Mouse (Mus musculus) spleen, adult 2 months (tissue): ENCODE data around the gene Ngly1. TPM values are rescaled to one million over a fixed set of nuclear protein-coding genes. Genes with fewer than 3 reads are reported as not detected.

Experiments used
- DNase-seq, 2 experiments: peaks; one replicate each; pipeline versions ENCODE4 v3.0.0 to v3.0.0-alpha.2; 2012 to 2021; ENCODE audit warnings: low spot score in 2 of 2, low read depth in 1 of 2
- H3K27ac ChIP-seq: fragments of 200-500 bp; 2 replicates; pipeline ENCODE4 v1.5.1; 2012; ENCODE audit warnings: low read length, inconsistent platforms; ENCODE audit not compliant: insufficient read depth
- H3K27me3 ChIP-seq: fragments of 200-500 bp; 2 replicates; pipeline ENCODE4 v1.6.1; 2012; ENCODE audit warnings: mild to moderate bottlenecking, moderate library complexity, low read length, inconsistent platforms; ENCODE audit not compliant: control insufficient read depth, insufficient read depth
- H3K36me3 ChIP-seq: fragments of 200-500 bp; 2 replicates; pipeline ENCODE4 v1.6.1; 2012; ENCODE audit warnings: mild to moderate bottlenecking, low read length, inconsistent platforms; ENCODE audit not compliant: control insufficient read depth, insufficient read depth
- H3K4me1 ChIP-seq: fragments of 200-500 bp; 2 replicates; pipeline ENCODE4 v1.6.1; 2011; ENCODE audit warnings: inconsistent platforms; ENCODE audit not compliant: control insufficient read depth, insufficient read depth, insufficient read length
- H3K4me3 ChIP-seq: fragments of 200-500 bp; 2 replicates; pipeline ENCODE4 v1.5.1; 2011; ENCODE audit warnings: mild to moderate bottlenecking, inconsistent platforms; ENCODE audit not compliant: insufficient read depth, insufficient read length; ENCODE audit errors: extremely low read depth
- CTCF ChIP-seq: fragments of 200-500 bp; IDR thresholded peaks from 2 replicates; pipeline ENCODE4 v1.5.1; 2011; ENCODE audit warnings: mild to moderate bottlenecking, inconsistent platforms; ENCODE audit not compliant: insufficient read depth, insufficient read length, insufficient replicate concordance; ENCODE audit errors: extremely low read depth
- POLR2A ChIP-seq: fragments of 200-500 bp; IDR thresholded peaks from 2 replicates; pipeline ENCODE4 v1.6.1; 2011; ENCODE audit warnings: low read depth, low read length, inconsistent platforms
- WGBS: fragments of 180-500 bp; shearing (Covaris S2); methylation state at CpG from one replicate; pipeline ENCODE4 v1.1.7; 2018; 5-methylcytosine and 5-hydroxymethylcytosine counted together
- polyA plus RNA-seq: library from polyadenylated mRNA; depleted of rRNA; stranded (reverse); fragments of >200 nt; gene quantifications from 2 replicates; pipeline ENCODE4 v1.2.3, GENCODE M21; 2012

Gene Ngly1
- polyA plus RNA-seq, 1 experiment, result 19.8 TPM

- peaks cover 5% of the 10 kb centered on the region; the same call in 1 of the 2 replicates for H3K36me3 ChIP-seq
- no peak overlapping the region for H3K4me3 ChIP-seq
- DNase-seq, result no peak
- H3K4me1 ChIP-seq, result no peaks in the 10 kb centered on the region
- TF ChIP-seq CTCF (no peak), POLR2A (no peak)
- 94% methylated on average over 4 of the region's 4 CpGs for WGBS
- H3K27me3 ChIP-seq, result no peaks in the 10 kb centered on the region
- H3K27ac ChIP-seq, result no peak overlapping the region
Observed at GRCm38 (mm10) chr14:16283966-16284365, 34.9 kb downstream of the Ngly1 start.

DNA sequence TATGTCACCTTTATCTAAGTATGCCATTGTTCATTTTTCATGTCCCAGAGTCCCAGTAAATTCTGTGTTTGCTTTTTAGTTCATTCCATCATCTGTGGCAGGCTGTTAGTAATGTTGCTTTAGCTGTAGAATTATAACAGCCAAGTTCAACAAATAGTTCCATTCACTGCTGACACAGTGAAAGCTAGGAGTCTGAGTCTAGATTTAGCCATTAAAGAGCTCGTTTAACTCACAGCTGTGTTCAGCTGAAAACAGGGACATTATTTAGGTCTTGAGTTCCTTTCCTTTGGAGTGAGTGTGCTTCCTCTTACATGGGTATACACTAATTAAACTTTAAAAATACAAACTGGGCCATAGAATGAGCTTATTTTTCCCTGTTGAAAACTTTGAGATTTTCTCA, 43.3 kb downstream of the Ngly1 start:
- TF ChIP-seq POLR2A, result no peak
- TF ChIP-seq CTCF, result no peak
- WGBS, result 62% methylated on average over 1 of the region's 1 CpGs
- no peak for DNase-seq
- H3K27ac ChIP-seq, result no peak overlapping the region
- peaks cover 11% of the 10 kb centered on the region for H3K36me3 ChIP-seq
- no peak overlapping the region for H3K4me3 ChIP-seq
- no peaks in the 10 kb centered on the region for H3K4me1 ChIP-seq
- H3K27me3 ChIP-seq, result no peaks in the 10 kb centered on the region

GRCm38 (mm10) chr14:16293015-16293414, 43.9 kb downstream of the Ngly1 start:
- no peak overlapping the region for H3K4me3 ChIP-seq
- DNase-seq, result no peak
- no peak for TF ChIP-seq POLR2A
- no peak for TF ChIP-seq CTCF
- peaks cover 11% of the 10 kb centered on the region for H3K36me3 ChIP-seq
- no peak overlapping the region for H3K27ac ChIP-seq
- H3K27me3 ChIP-seq, result no peaks in the 10 kb centered on the region
- H3K4me1 ChIP-seq, result no peaks in the 10 kb centered on the region

DNA sequence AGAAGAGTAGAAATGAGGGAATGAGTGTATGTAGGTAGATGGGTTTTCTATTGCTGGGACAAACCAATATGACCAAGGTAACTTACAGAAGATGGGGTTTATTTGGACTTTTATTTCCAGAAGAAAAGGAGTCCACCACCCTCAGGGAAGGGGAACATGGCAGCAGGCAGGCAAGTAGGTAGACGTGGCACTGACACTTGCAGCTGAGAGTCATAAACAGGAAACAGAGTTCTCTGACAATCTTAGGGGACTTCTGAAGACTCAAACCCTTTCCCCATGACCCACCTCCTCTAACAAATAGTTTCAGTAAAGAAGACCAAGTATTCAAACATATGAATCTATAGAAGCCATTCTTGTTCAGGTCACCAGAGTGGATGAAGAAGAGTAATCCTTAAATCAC, 44.8 kb downstream of the Ngly1 start:
- WGBS, result 61% methylated on average over 1 of the region's 1 CpGs
- no peaks in the 10 kb centered on the region for H3K27me3 ChIP-seq
- H3K36me3 ChIP-seq, result peaks cover 10% of the 10 kb centered on the region
- H3K27ac ChIP-seq, result no peak overlapping the region
- no peak for TF ChIP-seq CTCF
- TF ChIP-seq POLR2A, result no peak
- no peaks in the 10 kb centered on the region for H3K4me1 ChIP-seq
- H3K4me3 ChIP-seq, result no peak overlapping the region
- no peak for DNase-seq

- H3K4me1 ChIP-seq, result no peaks in the 10 kb centered on the region
- no peak for DNase-seq
- no peaks in the 10 kb centered on the region for H3K27me3 ChIP-seq
- H3K4me3 ChIP-seq, result no peak overlapping the region
- H3K36me3 ChIP-seq, result peaks cover 12% of the 10 kb centered on the region
- no peak overlapping the region for H3K27ac ChIP-seq
- TF ChIP-seq POLR2A (no peak), CTCF (no peak)
- WGBS, result 84% methylated on average over 2 of the region's 2 CpGs
Observed at GRCm38 (mm10) chr14:16296816-16297468, 47.9 kb downstream of the Ngly1 start.

- H3K27me3 ChIP-seq, result no peaks in the 10 kb centered on the region
- peaks cover 8% of the 10 kb centered on the region for H3K36me3 ChIP-seq
- H3K27ac ChIP-seq, result no peak overlapping the region; the same call in 1 of the 2 replicates
- no peak for TF ChIP-seq CTCF
- no peak for TF ChIP-seq POLR2A
- DNase-seq, result no peak
- no peaks in the 10 kb centered on the region for H3K4me1 ChIP-seq
- 93% methylated on average over 5 of the region's 5 CpGs for WGBS
- H3K4me3 ChIP-seq, result no peak overlapping the region
Observed at GRCm38 (mm10) chr14:16301735-16302134, 52.7 kb downstream of the Ngly1 start.

- no peak for TF ChIP-seq CTCF
- no peak for TF ChIP-seq POLR2A
- H3K27me3 ChIP-seq, result no peaks in the 10 kb centered on the region
- H3K4me1 ChIP-seq, result no peaks in the 10 kb centered on the region
- no peak overlapping the region; the same call in 1 of the 2 replicates for H3K27ac ChIP-seq
- 58% methylated on average over 1 of the region's 1 CpGs for WGBS
- peak in 1 of 2 experiments; percentile 8 for DNase-seq
- H3K4me3 ChIP-seq, result no peak overlapping the region
- H3K36me3 ChIP-seq, result peaks cover 12% of the 10 kb centered on the region
Observed at GRCm38 (mm10) chr14:16302688-16303087, 53.6 kb downstream of the Ngly1 start.
